Mouse (Mus musculus) effector memory CD4-positive, alpha-beta T cell, adult 7 months (primary cell): ENCODE results near the gene Btbd1. TPM values are rescaled to one million over a fixed set of nuclear protein-coding genes. Genes with fewer than 3 reads are reported as not detected.

Experiments used
- polyA plus RNA-seq: library from polyadenylated mRNA; unstranded; fragments of 100-300 nt; shearing (Covaris generic); gene quantifications from one replicate; pipeline ENCODE4 v1.2.1, GENCODE M21; 2017

Gene Btbd1
- polyA plus RNA-seq: 88.5 TPM

GRCm38 (mm10) chr7:81829379-81829894 is at the start of gene Btbd1:
Btbd1 (minus strand) TSS chr7:81829431.

GRCm38 (mm10) chr7:81858968-81859721 is 29.9 kb upstream of the Btbd1 start, which contains the start of gene Tm6sf1:
Tm6sf1 (plus strand) TSS chr7:81859001.

GRCm38 (mm10) chr7:81855694-81856093 is 26.5 kb upstream of the Btbd1 start, which contains the start of gene Gm10160:
Gm10160 (minus strand) TSS chr7:81855794.

GRCm38 (mm10) chr7:81789095-81789757 is 40.0 kb downstream of the Btbd1 start, which contains the start of gene 3110040N11Rik:
3110040N11Rik (minus strand) TSS chr7:81789478.

GRCm38 (mm10) chr7:81762180-81763109 is 66.8 kb downstream of the Btbd1 start, which contains the start of gene Ramac:
Ramac (plus strand) TSS chr7:81762925.

Other genes starting within 250 kb of the Btbd1 start
- 1.2 TPM for gene Homer2, start 121.9 kb downstream of the Btbd1 start, polyA plus RNA-seq
- 179 TPM for gene Ramac, start 66.5 kb downstream of the Btbd1 start, polyA plus RNA-seq
- gene 3110040N11Rik, start 40.0 kb downstream of the Btbd1 start, polyA plus RNA-seq: 33.5 TPM
- gene Gm10160, start 26.4 kb upstream of the Btbd1 start, polyA plus RNA-seq: not detected
- 13.6 TPM for gene Tm6sf1, start 29.6 kb upstream of the Btbd1 start, polyA plus RNA-seq
- 15.8 TPM for gene Hdgfl3, start 105.0 kb upstream of the Btbd1 start, polyA plus RNA-seq
- gene Bnc1, start 162.9 kb upstream of the Btbd1 start, polyA plus RNA-seq: not detected